Mouse (Mus musculus): ENCODE results near the gene Tgif1. TPM values are rescaled to one million over a fixed set of nuclear protein-coding genes. Genes with fewer than 3 reads are reported as not detected.

The Tgif1 gene
- 74.6 and 87.1 TPM in 2 replicates for total RNA-seq (2012; rRNA removed)

DNA sequence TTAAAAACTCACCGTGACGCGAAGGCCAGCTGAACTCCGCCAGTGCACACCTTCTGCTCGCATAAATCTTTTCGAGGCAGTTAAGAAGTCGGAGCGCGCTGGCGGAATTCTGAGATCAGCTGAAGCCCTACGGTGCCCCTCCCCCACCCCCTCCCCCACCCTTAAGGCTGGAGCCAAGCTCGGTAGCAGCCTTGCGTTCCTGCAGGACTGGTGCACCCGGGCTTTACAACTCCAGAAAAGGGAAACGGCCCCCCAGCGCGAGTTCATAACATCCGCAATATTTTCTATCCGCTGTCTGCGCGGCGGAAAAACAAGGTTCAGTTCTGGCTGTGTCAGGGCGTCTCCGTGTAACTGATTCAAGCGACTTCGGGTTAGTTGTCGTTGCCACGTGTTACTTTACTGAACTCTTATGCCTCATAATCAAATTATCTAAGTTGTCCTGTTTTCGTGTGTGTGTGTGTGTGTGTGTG is at the start of gene Tgif1:
Gene Tgif1, minus strand, starts transcription at position 111 of the 470 bp plus-strand sequence.
- no peak for TF ChIP-seq HCFC1 (IDR thresholded peaks at IDR 0.05; ENCODE audit: borderline replicate concordance, insufficient read depth, low read length)
- no peak for TF ChIP-seq ZNF384 (IDR thresholded peaks at IDR 0.05; ENCODE audit: low read depth, low read length)
- TF ChIP-seq ZC3H11A (IDR thresholded peaks at IDR 0.05; ENCODE audit: borderline replicate concordance, low read depth, low read length), result no peak
- no peak for TF ChIP-seq MAFK (IDR thresholded peaks at IDR 0.05; ENCODE audit: insufficient read depth, low read depth, low read length)
- no peak for TF ChIP-seq CHD2 (IDR thresholded peaks at IDR 0.05; ENCODE audit: low read depth, low read length)
- in situ Hi-C loops (cut with MboI; ENCODE audit: low sequenced_read_pairs in 2 of 2, unreplicated experiment in 2 of 2), result no loop called here
- DNase-seq (ENCODE audit: low read depth, low spot score), result no peak
- H3K27ac ChIP-seq (ENCODE audit: insufficient read depth, low read depth, low read length, poor library complexity, severe bottlenecking), result peak within 1 kb of the TSS; percentile 97
- no peaks in the 10 kb centered on the region for H3K9me3 ChIP-seq (ENCODE audit: control insufficient read depth, insufficient read depth, low read depth, low read length)
- H3K4me1 ChIP-seq (ENCODE audit: control insufficient read depth in 2 of 2, insufficient read depth in 2 of 2, low read length in 2 of 2, poor library complexity in 1 of 2), result peaks cover 0 to 2% of the 10 kb centered on the region in 2 experiments; a peak in 2 of 4 replicates
- H3K9ac ChIP-seq (ENCODE audit: insufficient read depth, low read depth, low read length, poor library complexity, severe bottlenecking), result peak within 1 kb of the TSS; percentile 89
- peaks cover 18% of the 10 kb centered on the region; the same call in 1 of the 2 replicates for H3K36me3 ChIP-seq (ENCODE audit: control insufficient read depth, insufficient read depth, low read length, poor library complexity, severe bottlenecking)
- H3K4me3 ChIP-seq (ENCODE audit: insufficient read depth in 1 of 2, low read depth in 1 of 2, low read length in 2 of 2, poor library complexity in 1 of 2, severe bottlenecking in 1 of 2), result peak within 1 kb of the TSS; percentile 95 to 96

DNA sequence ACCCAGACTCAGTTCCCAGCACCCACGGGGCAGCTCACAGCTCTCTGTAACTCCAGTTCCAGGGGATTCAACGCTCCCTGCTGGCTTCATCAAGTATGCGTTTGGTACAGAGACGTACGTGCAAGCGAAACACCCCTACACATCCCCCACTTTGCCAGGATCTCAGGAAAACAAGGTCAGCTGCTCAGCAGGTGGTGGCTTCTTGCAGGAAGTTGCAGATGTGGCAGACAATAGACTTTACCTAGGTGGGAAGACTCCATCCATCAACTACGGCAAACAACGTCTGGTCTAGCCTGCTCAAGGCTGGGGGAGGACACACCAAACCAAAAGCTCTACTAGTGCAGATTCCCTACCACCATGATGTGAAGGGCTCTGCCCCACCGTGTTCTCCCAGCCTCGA is 47.3 kb upstream of the Tgif1 start:
- Histone ChIP-seq H3K27ac (ENCODE audit: insufficient read depth, low read depth, low read length, poor library complexity, severe bottlenecking) (peak overlapping the region; percentile 94), H3K9me3 (ENCODE audit: control insufficient read depth, insufficient read depth, low read depth, low read length) (no peaks in the 10 kb centered on the region), H3K36me3 (ENCODE audit: control insufficient read depth, insufficient read depth, low read length, poor library complexity, severe bottlenecking) (no peaks in the 10 kb centered on the region), H3K4me1 (ENCODE audit: control insufficient read depth in 2 of 2, insufficient read depth in 2 of 2, low read length in 2 of 2, poor library complexity in 1 of 2) (peaks cover 7 to 17% of the 10 kb centered on the region in 2 experiments), H3K9ac (ENCODE audit: insufficient read depth, low read depth, low read length, poor library complexity, severe bottlenecking) (no peak overlapping the region; the same call in 1 of the 2 replicates), H3K4me3 (ENCODE audit: insufficient read depth in 1 of 2, low read depth in 1 of 2, low read length in 2 of 2, poor library complexity in 1 of 2, severe bottlenecking in 1 of 2) (peak overlapping the region in 1 of 2 experiments; percentile 9; a peak in 1 of 4 replicates)
- in situ Hi-C loops (cut with MboI; ENCODE audit: low sequenced_read_pairs in 2 of 2, unreplicated experiment in 2 of 2), result no loop called here
- TF ChIP-seq HCFC1 (IDR thresholded peaks at IDR 0.05; ENCODE audit: borderline replicate concordance, insufficient read depth, low read length), result 0 out of 2 replicates have a peak, but pooled peaks have one; percentile 28
- TF ChIP-seq MAFK (IDR thresholded peaks at IDR 0.05; ENCODE audit: insufficient read depth, low read depth, low read length), result 0 out of 2 replicates have a peak, but pooled peaks have one; percentile 6
- TF ChIP-seq ZNF384 (IDR thresholded peaks at IDR 0.05; ENCODE audit: low read depth, low read length), result no peak
- TF ChIP-seq ZC3H11A (IDR thresholded peaks at IDR 0.05; ENCODE audit: borderline replicate concordance, low read depth, low read length), result no peak
- peak; percentile 15; the same call in 1 of the 2 replicates for TF ChIP-seq CHD2 (IDR thresholded peaks at IDR 0.05; ENCODE audit: low read depth, low read length)
- DNase-seq (ENCODE audit: low read depth, low spot score), result peak; percentile 88

DNA sequence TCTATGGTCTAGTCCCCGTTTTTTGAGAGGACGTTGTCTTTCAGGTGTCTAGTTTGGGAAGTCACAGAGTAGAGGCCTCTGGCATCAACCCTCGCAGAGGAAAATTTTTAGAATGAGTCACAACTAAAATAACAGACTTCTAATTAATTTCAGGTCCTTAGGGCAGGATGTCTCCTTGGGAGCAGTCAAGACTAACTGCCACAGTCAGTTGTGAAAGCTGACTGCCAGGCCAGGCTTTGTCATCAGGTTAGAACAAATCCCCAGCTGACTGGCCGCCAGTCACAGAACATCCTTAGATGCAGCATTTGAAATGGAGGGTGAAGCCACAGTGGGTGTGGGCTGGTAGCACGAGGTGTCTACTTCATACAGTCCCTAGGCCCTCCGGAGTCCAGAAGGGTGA is 46.3 kb upstream of the Tgif1 start:
- Histone ChIP-seq H3K27ac (ENCODE audit: insufficient read depth, low read depth, low read length, poor library complexity, severe bottlenecking) (peak overlapping the region; percentile 86), H3K4me3 (ENCODE audit: insufficient read depth in 1 of 2, low read depth in 1 of 2, low read length in 2 of 2, poor library complexity in 1 of 2, severe bottlenecking in 1 of 2) (no peak overlapping the region), H3K36me3 (ENCODE audit: control insufficient read depth, insufficient read depth, low read length, poor library complexity, severe bottlenecking) (no peaks in the 10 kb centered on the region), H3K9ac (ENCODE audit: insufficient read depth, low read depth, low read length, poor library complexity, severe bottlenecking) (no peak overlapping the region), H3K9me3 (ENCODE audit: control insufficient read depth, insufficient read depth, low read depth, low read length) (no peaks in the 10 kb centered on the region), H3K4me1 (ENCODE audit: control insufficient read depth in 2 of 2, insufficient read depth in 2 of 2, low read length in 2 of 2, poor library complexity in 1 of 2) (peaks cover 7 to 15% of the 10 kb centered on the region in 2 experiments)
- no peak for DNase-seq (ENCODE audit: low read depth, low spot score)
- TF ChIP-seq MAFK (IDR thresholded peaks at IDR 0.05; ENCODE audit: insufficient read depth, low read depth, low read length), result no peak
- TF ChIP-seq CHD2 (IDR thresholded peaks at IDR 0.05; ENCODE audit: low read depth, low read length), result no peak
- TF ChIP-seq ZNF384 (IDR thresholded peaks at IDR 0.05; ENCODE audit: low read depth, low read length), result no peak
- no peak for TF ChIP-seq HCFC1 (IDR thresholded peaks at IDR 0.05; ENCODE audit: borderline replicate concordance, insufficient read depth, low read length)
- TF ChIP-seq ZC3H11A (IDR thresholded peaks at IDR 0.05; ENCODE audit: borderline replicate concordance, low read depth, low read length), result no peak
- in situ Hi-C loops (cut with MboI; ENCODE audit: low sequenced_read_pairs in 2 of 2, unreplicated experiment in 2 of 2), result no loop called here

DNA sequence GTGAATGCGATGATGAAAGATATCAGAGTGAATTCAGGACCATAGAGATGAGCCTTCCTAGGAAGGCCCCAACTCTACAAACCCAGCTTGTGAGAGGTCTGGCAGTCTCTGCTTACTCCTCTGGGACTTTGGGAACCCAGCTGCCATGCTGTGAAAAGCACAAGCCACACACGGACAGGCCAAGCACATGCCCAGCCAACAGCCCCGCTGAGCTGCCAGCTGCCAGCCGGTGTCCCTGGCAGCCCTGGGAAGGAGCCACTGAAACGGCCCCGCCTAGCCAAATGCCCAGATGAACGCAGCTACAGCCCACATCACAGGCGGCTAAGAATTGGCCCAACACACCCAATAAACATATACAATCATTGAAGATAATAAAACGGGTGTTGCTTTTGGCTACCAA is 41.5 kb upstream of the Tgif1 start:
- Histone ChIP-seq H3K9me3 (ENCODE audit: control insufficient read depth, insufficient read depth, low read depth, low read length) (no peaks in the 10 kb centered on the region), H3K36me3 (ENCODE audit: control insufficient read depth, insufficient read depth, low read length, poor library complexity, severe bottlenecking) (no peaks in the 10 kb centered on the region), H3K4me1 (ENCODE audit: control insufficient read depth in 2 of 2, insufficient read depth in 2 of 2, low read length in 2 of 2, poor library complexity in 1 of 2) (peaks cover 3 to 15% of the 10 kb centered on the region in 2 experiments), H3K9ac (ENCODE audit: insufficient read depth, low read depth, low read length, poor library complexity, severe bottlenecking) (peak overlapping the region; percentile 27; the same call in 1 of the 2 replicates), H3K27ac (ENCODE audit: insufficient read depth, low read depth, low read length, poor library complexity, severe bottlenecking) (0 out of 2 replicates have a peak overlapping the region, but pooled peaks have one; percentile 29), H3K4me3 (ENCODE audit: insufficient read depth in 1 of 2, low read depth in 1 of 2, low read length in 2 of 2, poor library complexity in 1 of 2, severe bottlenecking in 1 of 2) (no peak overlapping the region; a peak in 1 of 4 replicates)
- no peak for DNase-seq (ENCODE audit: low read depth, low spot score)
- in situ Hi-C loops (cut with MboI; ENCODE audit: low sequenced_read_pairs in 2 of 2, unreplicated experiment in 2 of 2), result no loop called here
- TF ChIP-seq ZC3H11A (IDR thresholded peaks at IDR 0.05; ENCODE audit: borderline replicate concordance, low read depth, low read length) (no peak), CHD2 (IDR thresholded peaks at IDR 0.05; ENCODE audit: low read depth, low read length) (no peak), HCFC1 (IDR thresholded peaks at IDR 0.05; ENCODE audit: borderline replicate concordance, insufficient read depth, low read length) (no peak), ZNF384 (IDR thresholded peaks at IDR 0.05; ENCODE audit: low read depth, low read length) (no peak), MAFK (IDR thresholded peaks at IDR 0.05; ENCODE audit: insufficient read depth, low read depth, low read length) (no peak)
